8 mouse cellular contexts compared by ENCODE assay signal in the genomic region with DNA sequence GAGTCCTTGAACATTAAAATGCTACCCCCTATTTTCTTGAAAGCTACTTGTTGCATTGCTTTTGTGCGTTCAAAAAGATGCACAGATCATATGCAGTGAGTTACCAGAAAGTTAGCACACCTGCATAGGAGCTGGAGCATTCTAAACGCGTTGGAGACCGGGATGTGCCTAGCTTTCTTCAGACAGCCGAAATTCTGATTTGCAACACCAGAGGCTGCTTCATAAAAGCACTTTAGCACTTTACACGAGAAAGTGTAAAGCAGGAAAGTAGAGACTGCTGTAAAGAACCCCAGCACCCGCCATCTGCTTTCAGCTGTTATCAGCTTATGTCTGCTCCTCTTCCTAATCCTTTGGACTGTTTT. TPM values are rescaled to one million over a fixed set of nuclear protein-coding genes. Genes with fewer than 3 reads are reported as not detected.
DNase-seq lines count a peak whose midpoint lies in the region; ATAC-seq and TF ChIP-seq lines count a peak whose summit lies in the region.

No protein-coding gene starts in this region.

- H3K9ac ChIP-seq in heart, embryonic 16.5 days (ENCODE audit: low read length) = peak overlapping the region; percentile 75
- peak overlapping the region; percentile 68 for H3K9ac ChIP-seq in hindbrain, embryonic 13.5 days
- H3K9ac ChIP-seq in midbrain, embryonic 11.5 days (ENCODE audit: low read length) = peak overlapping the region; percentile 55

- TF ChIP-seq POLR2A in bone marrow, adult 2 months (IDR thresholded peaks at IDR 0.05; ENCODE audit: borderline replicate concordance, control insufficient read depth, low read depth, low read length) = no peak

- H3K4me3 ChIP-seq in heart, embryonic 16.5 days (ENCODE audit: low read length) = peak overlapping the region; percentile 61
- H3K4me3 ChIP-seq in bone marrow, adult 2 months (replicated peaks; ENCODE audit: control insufficient read depth, low read depth, low read length) = peak overlapping the region; percentile 43
- peak overlapping the region; percentile 44 for H3K4me3 ChIP-seq in hindbrain, embryonic 13.5 days
- H3K4me3 ChIP-seq in midbrain, embryonic 11.5 days (ENCODE audit: low read depth, low read length) = peak overlapping the region; percentile 22

- H3K4me1 ChIP-seq in heart, embryonic 16.5 days (ENCODE audit: control insufficient read depth, insufficient read depth, low read length) = peaks cover 6% of the 10 kb centered on the region; the same call in 1 of the 2 replicates
- H3K4me1 ChIP-seq in bone marrow, adult 2 months (ENCODE audit: control insufficient read depth, insufficient read depth, low read length) = no peaks in the 10 kb centered on the region
- peaks cover 10% of the 10 kb centered on the region; the same call in 1 of the 2 replicates for H3K4me1 ChIP-seq in hindbrain, embryonic 13.5 days (replicated peaks)
- no peaks in the 10 kb centered on the region for H3K4me1 ChIP-seq in midbrain, embryonic 11.5 days (ENCODE audit: control insufficient read depth, insufficient read depth, low read length)

- DNase-seq in heart, adult 9 months (ENCODE audit: low spot score in 2 of 2) = no peak
- no peak for DNase-seq in midbrain, embryonic 11.5 days (ENCODE audit: low spot score, missing footprints)
- no peak for DNase-seq in layer of hippocampus, adult 9-11 months
- DNase-seq in adrenal gland, adult 18-20 months (ENCODE audit: low spot score in 2 of 2) = no peak

- peak overlapping the region; percentile 87 for H3K27ac ChIP-seq in heart, embryonic 16.5 days (ENCODE audit: low read length)
- H3K27ac ChIP-seq in bone marrow, adult 2 months (ENCODE audit: control insufficient read depth, insufficient read depth, low read depth, low read length, poor library complexity) = no peak overlapping the region
- H3K27ac ChIP-seq in hindbrain, embryonic 13.5 days = peak overlapping the region; percentile 84
- H3K27ac ChIP-seq in midbrain, embryonic 11.5 days (ENCODE audit: low read depth, low read length) = peak overlapping the region; percentile 45; the same call in 1 of the 2 replicates

- H3K4me2 ChIP-seq in heart, embryonic 16.5 days (ENCODE audit: low read depth, low read length) = peak overlapping the region; percentile 69
- peak overlapping the region; percentile 61 for H3K4me2 ChIP-seq in hindbrain, embryonic 13.5 days
- peak overlapping the region; percentile 52 for H3K4me2 ChIP-seq in midbrain, embryonic 11.5 days

- no peaks in the 10 kb centered on the region for H3K9me3 ChIP-seq in heart, embryonic 16.5 days (replicated peaks; ENCODE audit: control insufficient read depth, low read length)
- H3K9me3 ChIP-seq in hindbrain, embryonic 13.5 days = no peaks in the 10 kb centered on the region
- H3K9me3 ChIP-seq in midbrain, embryonic 11.5 days (ENCODE audit: control insufficient read depth, low read length) = no peaks in the 10 kb centered on the region

- ATAC-seq in heart, embryonic 16.5 days (replicated peaks; ENCODE audit: extremely low read depth, insufficient read depth, low FRiP score) = no peak; the same call in 1 of the 2 replicates
- no peak; the same call in none of the 2 replicates for ATAC-seq in hindbrain, embryonic 13.5 days (ENCODE audit: low FRiP score)
- ATAC-seq in midbrain, embryonic 11.5 days (ENCODE audit: low FRiP score) = no peak; the same call in 1 of the 2 replicates
- ATAC-seq in cerebellum, adult (ENCODE audit: insufficient number of reproducible peaks, low FRiP score, low TSS enrichment) = no peak; the same call in 1 of the 2 replicates

- no peaks in the 10 kb centered on the region for H3K27me3 ChIP-seq in heart, embryonic 16.5 days (ENCODE audit: control insufficient read depth, insufficient read depth, low read length)
- no peaks in the 10 kb centered on the region for H3K27me3 ChIP-seq in hindbrain, embryonic 13.5 days
- H3K27me3 ChIP-seq in midbrain, embryonic 11.5 days (ENCODE audit: control insufficient read depth, insufficient read depth, low read length) = no peaks in the 10 kb centered on the region

- TF ChIP-seq CTCF in bone marrow, adult 2 months (IDR thresholded peaks at IDR 0.05; ENCODE audit: control insufficient read depth, insufficient read depth, low read length) = no peak

- WGBS in heart, embryonic 16.5 days = 6% methylated on average over 7 of the region's 7 CpGs
- 12% methylated on average over 7 of the region's 7 CpGs for WGBS in bone marrow, adult 2 months
- WGBS in hindbrain, embryonic 13.5 days = 18% methylated on average over 7 of the region's 7 CpGs
- WGBS in midbrain, embryonic 11.5 days = 24% methylated on average over 7 of the region's 7 CpGs

- peaks cover 18% of the 10 kb centered on the region for H3K36me3 ChIP-seq in heart, embryonic 16.5 days (ENCODE audit: control insufficient read depth, insufficient read depth)
- H3K36me3 ChIP-seq in hindbrain, embryonic 13.5 days = peaks cover 17% of the 10 kb centered on the region
- H3K36me3 ChIP-seq in midbrain, embryonic 11.5 days (ENCODE audit: control insufficient read depth, insufficient read depth, low read length) = peaks cover 2% of the 10 kb centered on the region; the same call in 1 of the 2 replicates

RNA-seq across cellular contexts. Expression of a gene that starts 8.9 kb away (rescaled TPM):
- 96.5 and 97.0 TPM in 2 replicates for polyA plus RNA-seq in heart, embryonic 16.5 days (2015; fragmentation: Nextera tagmentation; extraction: Ambion mirVana)
- 6.3 and 14.7 TPM in 2 replicates for polyA plus RNA-seq in bone marrow, adult 2 months (2011; ENCODE audit: insufficient read depth, insufficient read length, low replicate concordance, missing spikeins)
- 35.7 and 41.1 TPM in 2 replicates for polyA plus RNA-seq in hindbrain, embryonic 13.5 days (2015; fragmentation: Nextera tagmentation; extraction: Ambion mirVana)
- polyA plus RNA-seq in midbrain, embryonic 11.5 days (2014; fragmentation: Nextera tagmentation; extraction: Ambion mirVana) = 60.1 and 64.1 TPM in 2 replicates
- total RNA-seq in adrenal gland, adult 18-20 months (2021) = 10 to 100 TPM; 39.8 to 40.9 TPM

RNA-seq across cellular contexts. Expression of a gene that starts 9.0 kb away (rescaled TPM):
- 78.8 and 79.2 TPM in 2 replicates for polyA plus RNA-seq in heart, embryonic 16.5 days (2015; fragmentation: Nextera tagmentation; extraction: Ambion mirVana)
- polyA plus RNA-seq in bone marrow, adult 2 months (2011; ENCODE audit: insufficient read depth, insufficient read length, low replicate concordance, missing spikeins) = 7.0 and 20.1 TPM in 2 replicates
- 52.0 and 53.5 TPM in 2 replicates for polyA plus RNA-seq in hindbrain, embryonic 13.5 days (2015; fragmentation: Nextera tagmentation; extraction: Ambion mirVana)
- polyA plus RNA-seq in midbrain, embryonic 11.5 days (2014; fragmentation: Nextera tagmentation; extraction: Ambion mirVana) = 54.1 and 55.9 TPM in 2 replicates
- 10 to 100 TPM; 30.1 to 31.5 TPM for total RNA-seq in adrenal gland, adult 18-20 months (2021)
